Mouse (Mus musculus) lung, adult 2 months (tissue): Measurements from ENCODE around the gene Gsto1.

Experiments
- CTCF ChIP-seq: fragments of 200-500 bp; IDR thresholded peaks from 2 replicates; pipeline ENCODE4 v1.5.1; 2011; ENCODE audit warnings: mild to moderate bottlenecking, low read length, control low read depth; ENCODE audit not compliant: insufficient read depth
- POLR2A ChIP-seq: fragments of 200-500 bp; IDR thresholded peaks from 2 replicates; pipeline ENCODE4 v1.6.1; 2011; ENCODE audit warnings: low read depth, mild to moderate bottlenecking, control low read depth, low read length, borderline replicate concordance; ENCODE audit errors: extremely low read depth

- TF ChIP-seq CTCF (no peak), POLR2A (no peak)
Measured at GRCm38 (mm10) chr19:47876252-47876651, 21.5 kb downstream of the Gsto1 start.
